Mouse (Mus musculus) regulatory T cell (primary cell): Measurements from ENCODE around the gene Gm21863.
"Not testable (repeated sequence)": the region's sequence is repeated elsewhere in the genome, so short reads cannot be mapped to it uniquely, and the experiment has no call there.

Source experiments
- in situ Hi-C: fragments of 300-600 bp; cut with MboI, MseI; formaldehyde crosslinking; loops from one replicate; pipeline ENCODE4 v1.15.1; 2025; ENCODE audit warnings: high pct_unique_total_duplicates

Gene Gm21863

GRCm38 (mm10) chr12:19953869-19954555 is at the start of gene Gm21863:
Gene Gm21863, plus strand, starts transcription at chr12:19954505.
- in situ Hi-C loops, result not testable (repeated sequence)

GRCm38 (mm10) chr12:19928049-19928448 is 26.3 kb upstream of the Gm21863 start:
- in situ Hi-C loops, result not testable (repeated sequence)
